Mouse (Mus musculus): ENCODE measurements around the gene Tns1. TPM values are rescaled to one million over a fixed set of nuclear protein-coding genes. Genes with fewer than 3 reads are reported as not detected.

The Tns1 gene
- polyA plus RNA-seq, 1 experiment, result 0.85 TPM

- no peak for TF ChIP-seq GATA1 (IDR thresholded peaks at IDR 0.05; ENCODE audit: low read length)
Measured at GRCm38 (mm10) chr1:74008498-74008897, 115.8 kb downstream of the Tns1 start.

DNA sequence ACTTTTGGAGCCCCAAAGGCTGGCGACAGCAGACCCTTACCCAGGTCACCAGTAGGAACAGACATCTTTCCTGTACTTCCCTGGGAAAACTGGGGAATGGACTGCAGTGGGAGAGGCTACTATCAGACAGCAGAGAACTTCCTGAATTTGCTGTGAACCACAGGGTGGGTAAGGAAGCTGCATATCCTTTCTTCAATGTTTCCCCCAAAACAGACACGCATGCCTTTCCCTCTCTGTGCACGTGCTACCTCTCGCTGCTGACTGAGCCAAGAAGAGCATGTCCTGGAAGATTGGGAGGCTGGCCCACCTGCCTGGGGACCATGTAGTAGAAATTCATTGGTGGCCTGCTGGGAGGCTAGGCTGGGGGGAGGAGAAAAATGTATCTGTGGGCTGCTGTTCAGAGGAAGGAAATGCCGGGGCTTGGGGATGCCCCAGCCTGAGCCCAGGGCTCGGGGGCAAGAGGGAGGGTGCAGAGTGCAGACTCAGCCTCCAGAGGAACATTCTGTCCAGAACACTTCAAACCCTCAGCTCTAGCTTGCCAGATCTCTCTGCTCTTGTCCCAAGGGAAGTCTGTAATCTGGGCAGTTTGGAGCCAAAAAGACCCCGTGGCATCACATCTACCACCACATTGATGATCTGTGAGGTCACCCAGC, 116.7 kb downstream of the Tns1 start:
- no peak for TF ChIP-seq GATA1 (IDR thresholded peaks at IDR 0.05; ENCODE audit: low read length)

DNA sequence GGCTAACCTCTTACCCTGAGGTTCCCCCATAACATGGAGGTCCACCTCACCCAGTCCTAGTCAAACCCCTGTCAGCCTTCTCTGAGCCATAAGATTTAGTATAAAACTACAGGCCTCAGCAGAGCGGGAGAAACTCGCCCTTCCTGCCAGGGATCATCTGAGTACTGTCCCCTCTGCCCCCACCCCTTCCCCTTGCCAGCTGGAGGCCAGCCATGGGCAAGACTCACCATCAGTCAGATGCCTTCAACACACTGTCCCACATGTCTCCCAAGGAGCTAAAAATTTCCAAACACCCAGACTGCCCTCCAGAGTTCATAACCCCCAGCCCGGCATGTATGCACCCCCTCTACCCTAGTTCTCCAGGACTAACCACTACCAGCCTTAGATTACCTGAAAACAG, 119.2 kb downstream of the Tns1 start:
- no peak for TF ChIP-seq GATA1 (IDR thresholded peaks at IDR 0.05; ENCODE audit: low read length)

DNA sequence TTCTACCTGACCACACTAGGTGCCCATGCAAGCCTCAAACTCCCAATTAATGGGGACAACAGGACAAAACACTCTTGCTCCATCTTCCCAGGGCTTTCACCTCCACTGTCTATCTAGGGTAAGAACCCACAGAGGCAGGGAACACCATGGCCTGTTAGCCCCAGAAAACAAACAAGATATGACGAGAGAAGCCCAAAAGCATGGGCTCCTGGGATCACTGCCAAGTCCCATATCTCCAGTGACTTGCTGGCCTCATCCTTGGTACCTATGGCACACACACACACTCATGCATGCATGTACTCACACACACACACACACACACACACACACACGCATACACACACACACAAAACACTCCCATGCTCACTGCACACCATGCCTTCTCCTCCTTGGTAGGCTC, 120.5 kb downstream of the Tns1 start:
- TF ChIP-seq GATA1 (IDR thresholded peaks at IDR 0.05; ENCODE audit: low read length), result no peak

- TF ChIP-seq GATA1 (IDR thresholded peaks at IDR 0.05; ENCODE audit: low read length), result no peak
Measured at GRCm38 (mm10) chr1:74001449-74001820, 122.8 kb downstream of the Tns1 start.

GRCm38 (mm10) chr1:74000810-74001448, 123.3 kb downstream of the Tns1 start:
- no peak for TF ChIP-seq GATA1 (IDR thresholded peaks at IDR 0.05; ENCODE audit: low read length)

DNA sequence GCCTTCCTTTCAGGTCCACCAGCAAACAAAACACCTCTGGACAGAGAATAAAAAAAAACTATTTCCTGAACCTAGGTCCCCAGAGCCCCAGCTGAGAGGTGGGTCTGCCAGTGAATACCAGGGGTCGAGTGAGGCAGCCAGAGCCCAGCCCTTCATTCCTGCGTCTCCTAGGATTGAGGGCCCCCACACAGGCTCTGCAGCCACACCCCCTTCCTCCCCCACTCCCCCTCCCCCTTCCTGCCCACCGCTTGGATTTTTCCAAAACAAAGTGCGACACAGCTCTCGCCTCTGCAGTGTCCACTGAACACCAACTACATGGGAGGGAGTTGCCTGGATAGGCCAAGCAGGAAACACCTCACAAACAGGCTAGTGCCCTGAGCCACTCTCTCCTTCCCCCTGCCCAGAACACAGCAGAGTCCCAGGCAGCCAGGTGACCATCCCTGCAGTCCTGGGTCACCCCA, 124.0 kb downstream of the Tns1 start:
- no peak for TF ChIP-seq GATA1 (IDR thresholded peaks at IDR 0.05; ENCODE audit: low read length)

GRCm38 (mm10) chr1:73999533-73999932, 124.7 kb downstream of the Tns1 start:
- TF ChIP-seq GATA1 (IDR thresholded peaks at IDR 0.05; ENCODE audit: low read length), result no peak

- no peak for TF ChIP-seq GATA1 (IDR thresholded peaks at IDR 0.05; ENCODE audit: low read length)
Measured at GRCm38 (mm10) chr1:73998925-73999375, 125.3 kb downstream of the Tns1 start.

DNA sequence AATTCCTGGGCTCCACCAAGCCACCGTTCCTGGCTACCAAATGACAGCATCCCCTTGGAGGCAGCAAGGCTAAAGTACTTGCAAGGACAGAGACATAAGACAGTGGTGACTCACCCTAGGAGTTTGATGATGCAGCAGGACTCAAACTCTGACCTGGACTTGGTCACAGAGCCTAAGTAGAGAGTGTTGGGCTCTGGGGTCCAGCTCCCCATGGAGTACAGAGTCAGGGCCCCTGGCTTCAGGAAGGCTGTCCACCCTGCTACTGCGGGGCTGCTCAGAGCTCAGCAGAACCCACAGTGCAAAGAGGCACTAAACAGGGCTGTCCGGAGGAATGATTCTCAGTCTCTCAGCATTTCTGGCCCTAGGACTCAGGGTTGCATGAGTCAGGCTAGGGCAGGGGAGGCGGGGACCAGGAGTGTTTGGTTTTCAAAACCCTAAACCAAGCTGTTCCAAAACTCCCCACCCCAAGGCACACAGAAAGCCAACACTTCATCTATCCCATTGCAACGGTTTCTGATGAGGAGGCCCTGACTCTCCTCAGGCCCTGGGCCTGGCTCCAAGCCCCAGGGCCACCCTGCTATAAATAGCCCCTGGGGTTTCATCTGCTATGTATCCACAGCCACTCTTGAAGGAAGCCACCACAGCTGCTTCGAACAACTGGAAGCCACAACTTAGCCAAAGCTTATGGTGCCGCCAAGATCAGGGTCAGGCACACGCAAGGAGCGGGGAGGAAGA, 126.0 kb downstream of the Tns1 start:
- no peak for TF ChIP-seq GATA1 (IDR thresholded peaks at IDR 0.05; ENCODE audit: low read length)

GRCm38 (mm10) chr1:73997341-73997740, 126.9 kb downstream of the Tns1 start:
- TF ChIP-seq GATA1 (IDR thresholded peaks at IDR 0.05; ENCODE audit: low read length), result no peak

GRCm38 (mm10) chr1:73996650-73997049, 127.6 kb downstream of the Tns1 start:
- TF ChIP-seq GATA1 (IDR thresholded peaks at IDR 0.05; ENCODE audit: low read length), result no peak

DNA sequence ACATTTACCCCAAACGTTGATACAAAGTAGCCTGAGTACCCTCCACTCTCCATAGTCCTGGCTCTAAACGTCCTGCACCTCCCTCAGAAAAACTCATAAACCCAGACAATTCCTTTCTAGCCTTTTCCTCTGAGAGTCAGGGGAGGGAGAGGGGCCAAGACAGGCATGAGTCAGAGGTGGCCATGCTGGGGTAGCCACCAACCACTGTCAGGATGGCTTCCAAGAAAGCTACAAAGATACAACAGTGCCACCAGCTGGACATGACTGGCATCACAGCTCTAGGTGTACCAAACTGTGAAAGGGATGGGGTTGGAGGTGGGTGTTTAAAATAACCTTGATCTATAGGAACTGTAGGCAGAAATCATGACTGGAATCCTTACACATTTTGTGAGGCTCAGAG, 128.0 kb downstream of the Tns1 start:
- TF ChIP-seq GATA1 (IDR thresholded peaks at IDR 0.05; ENCODE audit: low read length), result no peak

GRCm38 (mm10) chr1:73995063-73995810, 129.0 kb downstream of the Tns1 start:
- no peak for TF ChIP-seq GATA1 (IDR thresholded peaks at IDR 0.05; ENCODE audit: low read length)

GRCm38 (mm10) chr1:73993901-73994426, 130.3 kb downstream of the Tns1 start:
- TF ChIP-seq GATA1 (IDR thresholded peaks at IDR 0.05; ENCODE audit: low read length), result no peak
